Mouse (Mus musculus) neural tube, embryonic 15.5 days (tissue): ENCODE measurements at regions not wholly inside any gene's neighbourhood (a gene's known extent, or its start where the extent isn't known, plus 50 kb on each side); places are given as distances from the start of the nearest gene placed in this dataset. TPM values are rescaled to one million over a fixed set of nuclear protein-coding genes. Genes with fewer than 3 reads are reported as not detected.

ENCODE experiments used
- microRNA-seq: library from miRNA; unstranded; fragments of <30 nt; microRNA quantifications from one replicate; pipeline ENCODE4, GENCODE M21; 2017

Small RNA genes in the stretch of these regions (microRNA-seq; reads per million reads assigned to microRNA genes)
- gene Gm25978, result not detected
